In genomic region chr7:29981860-29982259, GRCm38 (mm10) we compare ENCODE assay signal across 15 mouse cellular contexts. TPM values are rescaled to one million over a fixed set of nuclear protein-coding genes. Genes with fewer than 3 reads are reported as not detected.
DNase-seq lines count a peak whose midpoint lies in the region; ATAC-seq and TF ChIP-seq lines count a peak whose summit lies in the region.
"Had no signal": no experiment of that assay in that cellular context is flagged by ENCODE, and none has a peak within 500 bp of the region (broad histone marks: within the 10 kb centered on the region; RNA-seq: fewer than 3 reads in every experiment).

No protein-coding gene starts in this region.

- H3K27ac ChIP-seq in heart, embryonic 16.5 days (ENCODE audit: low read length): peak overlapping the region; percentile 100
- H3K27ac ChIP-seq in lung, embryonic 15.5 days: peak overlapping the region; percentile 98
- peak overlapping the region; percentile 75 for H3K27ac ChIP-seq in embryonic fibroblast, embryonic 13.5 days (ENCODE audit: insufficient read depth, low read length)
- H3K27ac ChIP-seq: embryonic facial prominence, embryonic 12.5 days; hindbrain, embryonic 15.5 days had no signal

- peaks cover 3% of the 10 kb centered on the region for H3K9me3 ChIP-seq in heart, embryonic 16.5 days (replicated peaks; ENCODE audit: control insufficient read depth, low read length)
- no peaks in the 10 kb centered on the region; the same call in 1 of the 2 replicates for H3K9me3 ChIP-seq in lung, embryonic 15.5 days
- H3K9me3 ChIP-seq: embryonic facial prominence, embryonic 12.5 days; hindbrain, embryonic 15.5 days had no signal

- no peaks in the 10 kb centered on the region for H3K27me3 ChIP-seq in heart, embryonic 16.5 days (ENCODE audit: control insufficient read depth, insufficient read depth, low read length)
- H3K27me3 ChIP-seq in lung, embryonic 15.5 days: no peaks in the 10 kb centered on the region
- H3K27me3 ChIP-seq: embryonic facial prominence, embryonic 12.5 days; hindbrain, embryonic 15.5 days; Patski had no signal

- no peak for TF ChIP-seq CTCF in lung, adult 2 months (IDR thresholded peaks at IDR 0.05; ENCODE audit: insufficient read depth, low read length)
- TF ChIP-seq CTCF in embryonic fibroblast, embryonic 13.5 days (IDR thresholded peaks at IDR 0.05; ENCODE audit: borderline replicate concordance, insufficient read depth, low read length): no peak

- ATAC-seq in heart, embryonic 16.5 days (replicated peaks; ENCODE audit: extremely low read depth, insufficient read depth, low FRiP score): no peak
- ATAC-seq in lung, embryonic 15.5 days (ENCODE audit: borderline replicate concordance, extremely low read depth, low FRiP score, low TSS enrichment): no peak
- ATAC-seq: Patski had no signal

- TF ChIP-seq POLR2A in lung, adult 2 months (IDR thresholded peaks at IDR 0.05; ENCODE audit: borderline replicate concordance, extremely low read depth, low read depth, low read length): no peak
- TF ChIP-seq POLR2A in embryonic fibroblast, embryonic 13.5 days (IDR thresholded peaks at IDR 0.05; ENCODE audit: low read depth, low read length): no peak

- H3K36me3 ChIP-seq in heart, embryonic 16.5 days (ENCODE audit: control insufficient read depth, insufficient read depth): peaks cover 6% of the 10 kb centered on the region
- peaks cover 9% of the 10 kb centered on the region for H3K36me3 ChIP-seq in lung, embryonic 15.5 days

- DNase-seq in heart, adult 8-10 months (ENCODE audit: low spot score): no peak
- DNase-seq in lung, adult 2 months: no peak
- DNase-seq in R1 (ENCODE audit: low read depth, low spot score): peak; percentile 99
- no peak for DNase-seq in left cerebral cortex, postnatal 4 days
- no peak for DNase-seq in testis, postnatal 14 days (ENCODE audit: low spot score)
- DNase-seq: gastrocnemius, postnatal 36 days; kidney, adult 18-20 months; midbrain, embryonic 14.5 days; right cerebral cortex, adult 18-20 months had no signal

- peaks cover 43% of the 10 kb centered on the region for H3K4me1 ChIP-seq in heart, embryonic 16.5 days (ENCODE audit: control insufficient read depth, insufficient read depth, low read length)
- H3K4me1 ChIP-seq in lung, embryonic 15.5 days: peaks cover 33% of the 10 kb centered on the region
- H3K4me1 ChIP-seq in lung, adult 2 months (ENCODE audit: control insufficient read depth, insufficient read depth, low read length): no peaks in the 10 kb centered on the region
- H3K4me1 ChIP-seq in embryonic fibroblast, embryonic 13.5 days (ENCODE audit: control insufficient read depth, insufficient read depth, low read length): peaks cover 16% of the 10 kb centered on the region

- 59% methylated on average over 3 of the region's 3 CpGs for WGBS in heart, embryonic 16.5 days
- 53% methylated on average over 3 of the region's 3 CpGs for WGBS in lung, embryonic 15.5 days
- WGBS in lung, adult 2 months: 71% methylated on average over 3 of the region's 3 CpGs

- intact Hi-C loops in left cerebral cortex, postnatal 4 days (cut with DNase I): no loop called here

- H3K9ac ChIP-seq in heart, embryonic 16.5 days (ENCODE audit: low read length): peak overlapping the region; percentile 34; the same call in 1 of the 2 replicates
- no peak overlapping the region for H3K9ac ChIP-seq in lung, embryonic 15.5 days
- H3K9ac ChIP-seq: embryonic facial prominence, embryonic 12.5 days; hindbrain, embryonic 15.5 days had no signal

- H3K4me3 ChIP-seq in heart, embryonic 16.5 days (ENCODE audit: low read length): peak overlapping the region; percentile 12
- H3K4me3 ChIP-seq in lung, embryonic 15.5 days: no peak overlapping the region
- H3K4me3 ChIP-seq in lung, adult 2 months (replicated peaks; ENCODE audit: extremely low read depth, low read depth, low read length): no peak overlapping the region
- H3K4me3 ChIP-seq in embryonic fibroblast, embryonic 13.5 days (ENCODE audit: insufficient read depth, low read length): no peak overlapping the region
- H3K4me3 ChIP-seq: embryonic facial prominence, embryonic 12.5 days had no signal

- peak overlapping the region; percentile 86 for H3K4me2 ChIP-seq in heart, embryonic 16.5 days (ENCODE audit: low read depth, low read length)
- H3K4me2 ChIP-seq in lung, embryonic 15.5 days: peak overlapping the region; percentile 65; the same call in 1 of the 2 replicates

RNA-seq across cellular contexts. Expression of gene Zfp568, which starts 1.9 kb away (rescaled TPM):
- polyA plus RNA-seq in heart, embryonic 16.5 days (2015; fragmentation: Nextera tagmentation; extraction: Ambion mirVana): 16.0 and 18.4 TPM in 2 replicates
- total RNA-seq in heart, adult 8-10 months (2022): 10 to 100 TPM; 16.9 to 27.9 (median 21.5) TPM
- polyA plus RNA-seq in lung, embryonic 15.5 days (2015; fragmentation: Nextera tagmentation; extraction: Ambion mirVana): 14.9 and 15.4 TPM in 2 replicates
- polyA plus RNA-seq in lung, adult 2 months (2012; rRNA removed): 5.1 and 6.1 TPM in 2 replicates
- polyA plus RNA-seq in embryonic fibroblast, embryonic 13.5 days (2011; ENCODE audit: insufficient read length, low read depth, missing spikeins): 17.4 and 21.7 TPM in 2 replicates
- 1 to 10 TPM; 5.1 to 5.4 TPM for total RNA-seq in left cerebral cortex, postnatal 4 days (2021)

RNA-seq across cellular contexts. Expression of gene Zfp74, which starts 28.0 kb away (rescaled TPM):
- 8.2 and 8.3 TPM in 2 replicates for polyA plus RNA-seq in heart, embryonic 16.5 days (2015; fragmentation: Nextera tagmentation; extraction: Ambion mirVana)
- 1 to 10 TPM; 5.8 to 6.5 (median 6.0) TPM for total RNA-seq in heart, adult 8-10 months (2022)
- polyA plus RNA-seq in lung, embryonic 15.5 days (2015; fragmentation: Nextera tagmentation; extraction: Ambion mirVana): 11.0 and 14.2 TPM in 2 replicates
- 7.9 and 8.3 TPM in 2 replicates for polyA plus RNA-seq in lung, adult 2 months (2012; rRNA removed)
- 8.0 and 11.9 TPM in 2 replicates for polyA plus RNA-seq in embryonic fibroblast, embryonic 13.5 days (2011; ENCODE audit: insufficient read length, low read depth, missing spikeins)
- 10 to 100 TPM; 25.4 to 28.2 TPM for total RNA-seq in left cerebral cortex, postnatal 4 days (2021)
